Mouse (Mus musculus) intestine, embryonic 16.5 days (tissue): ENCODE measurements around the gene Slc6a13. TPM values are rescaled to one million over a fixed set of nuclear protein-coding genes. Genes with fewer than 3 reads are reported as not detected.
A peak's percentile ranks its signal among the peaks of the same experiment; 100 is the strongest.

Source experiments
- ATAC-seq: fragments of 200-750 bp; cut with Nextera tagmentation; 2 replicates; pipeline ENCODE4 v1.8.0; 2017; ENCODE audit warnings: moderate TSS enrichment, moderate library complexity
- H3K27ac ChIP-seq: fragments of 300-500 bp; sonication (generic); 2 replicates; pipeline ENCODE4 v1.5.1; 2014; ENCODE audit warnings: mild to moderate bottlenecking, low read length
- H3K27me3 ChIP-seq: fragments of 300-500 bp; sonication (generic); replicated peaks from 2 replicates; pipeline ENCODE4 v1.6.1; 2014; ENCODE audit warnings: low read length, control low read depth, mixed read lengths; ENCODE audit not compliant: control insufficient read depth, insufficient read depth
- H3K36me3 ChIP-seq: fragments of 300-500 bp; sonication (generic); 2 replicates; pipeline ENCODE4 v1.6.1; 2014; ENCODE audit warnings: low read length, control low read depth; ENCODE audit not compliant: control insufficient read depth, insufficient read depth
- H3K4me1 ChIP-seq: fragments of 300-500 bp; sonication (generic); 2 replicates; pipeline ENCODE4 v1.6.1; 2014; ENCODE audit warnings: low read length, control low read depth, mixed read lengths; ENCODE audit not compliant: control insufficient read depth, insufficient read depth
- H3K4me2 ChIP-seq: fragments of 300-500 bp; sonication (generic); 2 replicates; pipeline ENCODE4 v1.6.1; 2014; ENCODE audit warnings: low read depth, low read length, control low read depth
- H3K4me3 ChIP-seq: fragments of 300-500 bp; sonication (generic); 2 replicates; pipeline ENCODE4 v1.5.1; 2014; ENCODE audit warnings: mild to moderate bottlenecking, low read length
- H3K9ac ChIP-seq: fragments of 300-500 bp; sonication (generic); 2 replicates; pipeline ENCODE4 v1.6.1; 2014; ENCODE audit warnings: low read depth, low read length
- H3K9me3 ChIP-seq: fragments of 300-500 bp; sonication (generic); 2 replicates; pipeline ENCODE4 v1.6.1; 2016; ENCODE audit warnings: low read length, control low read depth; ENCODE audit not compliant: control insufficient read depth
- WGBS: fragments of 180-500 bp; shearing (Covaris S2); extraction: QIAGEN DNeasy Blood & Tissue Kit; methylation state at CpG from one replicate; pipeline ENCODE4 v1.1.7; 2014; 5-methylcytosine and 5-hydroxymethylcytosine counted together
- polyA plus RNA-seq: library from polyadenylated mRNA; unstranded; fragments of >200 nt; fragmentation: Nextera tagmentation; extraction: Ambion mirVana; gene quantifications from 2 replicates; pipeline ENCODE4 v1.2.1, GENCODE M21; 2015

Gene Slc6a13
- polyA plus RNA-seq, 1 experiment from 2014 or later, result 1.4 TPM

DNA sequence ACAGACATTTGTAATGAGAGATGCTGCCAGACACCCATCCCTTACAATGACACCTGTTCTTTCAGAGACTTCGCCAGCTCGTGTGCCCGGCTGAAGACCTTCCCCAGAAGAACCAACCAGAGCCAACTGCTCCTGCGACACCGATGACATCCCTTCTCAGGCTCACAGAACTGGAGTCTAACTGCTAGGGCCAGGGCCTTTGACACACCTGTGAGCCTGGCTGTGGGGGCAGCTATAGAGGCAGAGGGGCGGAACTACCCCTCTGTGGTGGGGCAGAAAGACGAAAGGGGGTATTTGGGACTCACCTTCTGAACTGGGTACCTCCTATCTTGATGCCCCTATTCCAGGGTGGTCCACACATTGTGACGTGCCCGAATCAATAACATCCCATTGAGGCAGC lies 37.2 kb downstream of the Slc6a13 start:
- no peaks in the 10 kb centered on the region for H3K36me3 ChIP-seq
- no peaks in the 10 kb centered on the region for H3K27me3 ChIP-seq
- H3K9me3 ChIP-seq, result no peaks in the 10 kb centered on the region
- no peak overlapping the region for H3K4me2 ChIP-seq
- H3K9ac ChIP-seq, result no peak overlapping the region
- no peaks in the 10 kb centered on the region for H3K4me1 ChIP-seq
- H3K27ac ChIP-seq, result no peak overlapping the region
- WGBS, result 95% methylated on average over 9 of the region's 9 CpGs
- H3K4me3 ChIP-seq, result no peak overlapping the region
- no peak for ATAC-seq

- Histone ChIP-seq H3K27ac (no peak overlapping the region), H3K4me1 (no peaks in the 10 kb centered on the region), H3K27me3 (no peaks in the 10 kb centered on the region), H3K4me2 (no peak overlapping the region), H3K9me3 (no peaks in the 10 kb centered on the region), H3K9ac (no peak overlapping the region), H3K4me3 (no peak overlapping the region), H3K36me3 (no peaks in the 10 kb centered on the region)
- ATAC-seq, result peak; percentile 72
- WGBS, result 25% methylated on average over 3 of the region's 3 CpGs
Observed at GRCm38 (mm10) chr6:121337770-121338518, 37.9 kb downstream of the Slc6a13 start.

- no peak; the same call in 1 of the 2 replicates for ATAC-seq
- 40% methylated on average over 4 of the region's 4 CpGs for WGBS
- no peaks in the 10 kb centered on the region for H3K9me3 ChIP-seq
Observed at GRCm38 (mm10) chr6:121338519-121338896, 38.5 kb downstream of the Slc6a13 start.

GRCm38 (mm10) chr6:121341650-121342049 lies 41.6 kb downstream of the Slc6a13 start:
- no peaks in the 10 kb centered on the region for H3K36me3 ChIP-seq
- H3K9ac ChIP-seq, result no peak overlapping the region
- H3K27me3 ChIP-seq, result no peaks in the 10 kb centered on the region
- H3K4me2 ChIP-seq, result no peak overlapping the region
- H3K9me3 ChIP-seq, result no peaks in the 10 kb centered on the region
- no peaks in the 10 kb centered on the region for H3K4me1 ChIP-seq
- 85% methylated on average over 6 of the region's 6 CpGs for WGBS
- no peak overlapping the region for H3K27ac ChIP-seq
- ATAC-seq, result no peak
- no peak overlapping the region for H3K4me3 ChIP-seq

More at GRCm38 (mm10) chr6:121338519-121338896, 38.5 kb downstream of the Slc6a13 start:
- Histone ChIP-seq H3K4me1 (no peaks in the 10 kb centered on the region), H3K9ac (no peak overlapping the region), H3K4me2 (no peak overlapping the region), H3K27me3 (no peaks in the 10 kb centered on the region), H3K27ac (no peak overlapping the region), H3K36me3 (no peaks in the 10 kb centered on the region), H3K4me3 (no peak overlapping the region)

DNA sequence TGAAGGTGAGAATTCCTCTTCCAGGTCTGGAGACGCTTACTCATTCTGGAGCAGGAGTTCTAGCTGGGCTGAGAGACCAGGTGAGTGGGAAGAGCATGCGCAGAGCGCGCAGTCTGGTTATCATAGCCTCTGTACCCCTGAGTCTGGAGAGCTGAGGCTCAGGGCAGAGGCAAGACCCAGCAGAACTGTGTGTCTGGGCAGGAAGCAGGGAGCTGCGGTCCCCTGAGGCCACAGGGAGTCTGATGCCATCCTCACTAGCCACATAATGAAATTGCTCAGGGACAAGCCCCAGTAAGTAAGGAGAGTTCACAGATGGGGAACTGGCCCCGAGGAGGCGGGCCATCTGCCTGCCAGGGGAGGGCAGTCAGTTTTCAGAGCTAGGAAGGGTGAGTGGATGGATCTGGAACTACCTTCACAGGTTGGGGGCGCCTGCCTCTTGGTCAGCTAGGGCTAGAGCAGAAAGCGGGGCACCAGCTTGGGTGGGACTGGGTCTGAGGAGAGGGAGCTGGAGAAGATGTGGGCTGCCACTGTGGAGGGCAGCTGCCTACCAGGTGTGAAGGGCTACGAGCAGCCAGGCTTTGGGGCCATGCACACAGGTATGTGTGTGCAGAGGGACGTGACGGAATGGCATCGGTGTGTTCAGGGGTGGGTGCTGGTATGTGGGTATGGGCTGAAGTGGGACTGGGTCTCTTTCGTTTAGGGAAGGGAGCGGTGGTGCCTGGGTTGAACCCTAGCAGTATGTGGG lies 43.2 kb downstream of the Slc6a13 start, which contains the start of gene Slc6a12:
Gene Slc6a12 (plus strand): TSS at position 51 of the 745 bp plus-strand sequence.
- no peak within 1 kb of the TSS for H3K4me3 ChIP-seq
- H3K27ac ChIP-seq, result no peak within 1 kb of the TSS
- 73% methylated on average over 15 of the region's 15 CpGs for WGBS
- H3K27me3 ChIP-seq, result no peaks in the 10 kb centered on the region
- no peaks in the 10 kb centered on the region for H3K36me3 ChIP-seq
- no peak for ATAC-seq
- no peak within 1 kb of the TSS for H3K4me2 ChIP-seq
- H3K9ac ChIP-seq, result no peak within 1 kb of the TSS
- no peaks in the 10 kb centered on the region for H3K9me3 ChIP-seq
- H3K4me1 ChIP-seq, result no peaks in the 10 kb centered on the region

- H3K36me3 ChIP-seq, result no peaks in the 10 kb centered on the region
- ATAC-seq, result no peak
- H3K4me1 ChIP-seq, result no peaks in the 10 kb centered on the region
Observed at GRCm38 (mm10) chr6:121343771-121344123, 43.7 kb downstream of the Slc6a13 start.

DNA sequence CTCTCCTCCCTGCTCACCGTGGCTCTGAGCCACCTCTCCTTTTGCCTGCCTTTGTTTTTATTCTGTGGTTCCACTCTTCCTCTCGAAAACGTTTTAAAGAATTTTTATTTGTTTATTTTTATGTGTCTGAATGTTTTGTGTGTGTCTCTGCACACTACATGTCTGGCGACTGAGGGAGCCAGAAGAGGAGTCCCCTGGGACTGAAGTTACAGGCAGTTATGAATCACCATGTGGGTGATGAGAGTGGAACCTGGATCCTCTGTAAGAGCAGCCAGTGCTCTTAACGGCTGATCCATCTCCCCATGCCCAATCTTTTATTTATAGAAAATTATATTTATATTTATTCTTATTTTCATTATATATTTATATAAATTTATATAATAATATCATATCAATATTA lies 44.3 kb downstream of the Slc6a13 start:
- Histone ChIP-seq H3K27ac (no peak overlapping the region), H3K9ac (no peak overlapping the region), H3K27me3 (no peaks in the 10 kb centered on the region), H3K9me3 (no peaks in the 10 kb centered on the region), H3K36me3 (no peaks in the 10 kb centered on the region), H3K4me3 (no peak overlapping the region), H3K4me1 (no peaks in the 10 kb centered on the region), H3K4me2 (no peak overlapping the region)
- no peak for ATAC-seq
- WGBS, result 45% methylated on average over 5 of the region's 5 CpGs

More at GRCm38 (mm10) chr6:121343771-121344123, 43.7 kb downstream of the Slc6a13 start:
- Histone ChIP-seq H3K9me3 (no peaks in the 10 kb centered on the region), H3K4me3 (no peak overlapping the region), H3K9ac (no peak overlapping the region), H3K27me3 (no peaks in the 10 kb centered on the region), H3K4me2 (no peak overlapping the region), H3K27ac (no peak overlapping the region)
- WGBS, result 43% methylated on average over 6 of the region's 6 CpGs

GRCm38 (mm10) chr6:121346428-121346827 lies 46.4 kb downstream of the Slc6a13 start:
- H3K27me3 ChIP-seq, result no peaks in the 10 kb centered on the region
- no peaks in the 10 kb centered on the region for H3K9me3 ChIP-seq
- WGBS, result 25% methylated on average over 8 of the region's 8 CpGs
- ATAC-seq, result no peak
- H3K36me3 ChIP-seq, result no peaks in the 10 kb centered on the region
- no peak overlapping the region for H3K9ac ChIP-seq
- no peak overlapping the region for H3K4me2 ChIP-seq
- no peak overlapping the region for H3K4me3 ChIP-seq
- no peak overlapping the region for H3K27ac ChIP-seq
- H3K4me1 ChIP-seq, result no peaks in the 10 kb centered on the region

DNA sequence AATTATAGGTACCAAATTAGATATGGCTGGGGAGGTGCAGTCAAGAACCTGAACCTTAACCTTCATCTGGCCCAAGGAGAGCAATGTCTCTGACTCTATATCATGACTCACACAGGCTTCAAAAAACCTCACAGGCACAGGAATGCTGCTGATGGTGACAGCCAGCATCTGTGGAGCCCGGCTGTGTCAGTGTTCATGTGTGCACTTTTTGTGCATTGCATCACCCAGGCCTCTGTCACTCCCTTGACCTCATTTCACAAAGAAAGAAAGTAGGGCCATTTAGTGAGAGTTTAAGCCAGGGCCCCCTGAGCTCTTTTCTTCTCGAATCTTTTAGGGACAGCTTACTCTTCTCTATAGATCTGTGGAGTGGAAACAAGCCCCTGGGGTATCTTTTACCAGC lies 52.2 kb downstream of the Slc6a13 start:
- 59% methylated on average over 2 of the region's 2 CpGs for WGBS
- no peak for ATAC-seq
- H3K4me1 ChIP-seq, result no peaks in the 10 kb centered on the region
- no peaks in the 10 kb centered on the region for H3K9me3 ChIP-seq
- H3K36me3 ChIP-seq, result no peaks in the 10 kb centered on the region
- no peak overlapping the region for H3K4me2 ChIP-seq
- no peak overlapping the region for H3K27ac ChIP-seq
- no peak overlapping the region for H3K4me3 ChIP-seq
- H3K9ac ChIP-seq, result no peak overlapping the region
- H3K27me3 ChIP-seq, result no peaks in the 10 kb centered on the region
